Mouse (Mus musculus) adrenal gland, adult 2 months (tissue): Measurements from ENCODE around the gene Slc39a12. TPM values are rescaled to one million over a fixed set of nuclear protein-coding genes. Genes with fewer than 3 reads are reported as not detected.
A peak's percentile ranks its signal among the peaks of the same experiment; 100 is the strongest.

ENCODE experiments used
- DNase-seq: peaks from one replicate; pipeline ENCODE4 v3.0.0; 2021
- long read RNA-seq: library from polyadenylated mRNA; stranded (forward); transcript quantifications from one replicate; pipeline ENCODE4 v2.0.0, GENCODE M21; 2021
- polyA plus RNA-seq: library from polyadenylated mRNA; depleted of rRNA; stranded (reverse); fragments of >200 nt; gene quantifications from 2 replicates; pipeline ENCODE4 v1.2.3, GENCODE M21; 2012; rRNA removed
- total RNA-seq, 2 experiments: library from RNA; stranded (reverse); gene quantifications; 2 replicates each; pipeline ENCODE4 v1.2.3; 2021

Slc39a12 gene
- total RNA-seq, result under 1 TPM; 0.14 to 0.17 TPM
- not detected in 2 replicates for polyA plus RNA-seq
- long read RNA-seq, result 0 reads

- no peak for DNase-seq
Observed at GRCm38 (mm10) chr2:14388162-14388561, at the start of gene Slc39a12. Slc39a12 (plus strand) TSS chr2:14388316.

DNA sequence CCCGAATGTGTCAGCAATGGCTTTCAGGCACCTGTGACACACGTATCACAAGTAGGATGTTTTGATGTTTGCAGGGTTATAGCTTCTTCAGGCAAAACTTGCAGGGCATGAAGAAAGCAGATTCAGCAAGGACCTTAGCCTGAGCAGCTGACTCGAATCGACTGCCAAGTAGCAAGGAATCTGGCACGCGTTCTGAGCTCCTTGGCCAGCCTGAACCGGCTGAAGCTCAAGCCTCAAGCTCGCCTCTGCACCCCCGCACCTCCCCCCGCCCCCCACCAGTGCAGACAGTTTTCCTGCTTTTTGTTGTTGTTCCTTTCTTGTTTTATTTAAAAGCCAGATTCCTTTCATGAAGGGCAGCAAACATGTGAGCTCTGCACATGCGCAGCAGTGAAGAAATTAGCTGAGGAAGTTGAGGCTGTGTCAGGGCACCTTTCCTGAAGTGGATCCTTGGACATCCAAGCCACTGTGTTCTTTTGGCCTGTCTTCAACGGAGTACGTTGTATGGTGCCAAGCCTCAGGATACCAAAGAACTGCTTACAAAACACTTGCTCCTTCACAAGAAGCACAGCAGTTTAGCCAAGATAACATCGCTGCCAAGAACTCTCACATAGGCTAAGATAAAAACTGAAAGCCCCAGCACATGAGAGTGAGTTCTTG, 46.3 kb upstream of the Slc39a12 start:
- DNase-seq, result peak; percentile 76

DNA sequence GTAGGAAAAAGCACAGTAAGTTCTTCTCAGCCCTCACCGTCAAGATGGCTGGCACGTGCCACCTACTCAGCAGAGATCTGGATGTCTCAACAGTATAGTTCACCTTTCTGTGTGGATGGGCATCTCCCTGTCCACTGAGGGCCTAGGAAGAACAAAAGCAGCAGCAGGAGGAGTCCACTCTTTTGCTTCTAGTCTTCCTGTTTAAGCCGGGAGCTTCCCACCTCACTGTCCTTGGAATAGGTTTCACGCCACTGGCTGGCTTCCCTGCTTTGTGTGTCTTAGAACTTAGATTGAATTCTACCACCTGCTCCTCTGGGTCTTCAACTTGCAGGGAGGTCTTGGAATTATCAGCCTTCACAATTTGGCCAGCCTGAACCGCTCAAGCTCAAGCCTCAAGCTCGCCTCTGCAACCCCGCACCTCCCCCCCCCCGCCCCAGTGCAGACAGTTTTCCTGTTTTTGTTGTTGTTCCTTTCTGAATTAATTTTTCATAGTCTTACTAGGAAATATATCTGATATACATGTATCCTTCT, 45.7 kb upstream of the Slc39a12 start:
- DNase-seq, result no peak

DNA sequence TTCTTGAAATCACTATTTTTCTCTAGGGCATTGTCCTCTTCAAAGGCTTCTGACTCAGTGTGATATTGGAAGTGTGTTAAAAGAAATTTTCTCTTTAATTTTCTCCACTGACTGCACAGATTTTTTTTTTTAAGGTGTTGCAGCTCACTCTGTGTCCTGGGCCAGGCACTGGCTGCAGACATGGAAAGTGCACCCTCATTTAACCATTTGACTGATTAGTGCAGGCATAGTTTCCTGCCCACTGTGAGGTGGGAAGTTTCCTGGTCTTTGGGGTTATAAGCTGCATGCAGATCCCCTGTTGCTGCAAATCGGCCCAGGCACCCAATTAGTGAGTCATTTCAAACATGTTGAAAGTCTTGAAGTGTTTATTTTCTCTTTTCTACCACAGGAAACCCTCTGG, 740 bp downstream of the Slc39a12 start:
- no peak for DNase-seq

DNA sequence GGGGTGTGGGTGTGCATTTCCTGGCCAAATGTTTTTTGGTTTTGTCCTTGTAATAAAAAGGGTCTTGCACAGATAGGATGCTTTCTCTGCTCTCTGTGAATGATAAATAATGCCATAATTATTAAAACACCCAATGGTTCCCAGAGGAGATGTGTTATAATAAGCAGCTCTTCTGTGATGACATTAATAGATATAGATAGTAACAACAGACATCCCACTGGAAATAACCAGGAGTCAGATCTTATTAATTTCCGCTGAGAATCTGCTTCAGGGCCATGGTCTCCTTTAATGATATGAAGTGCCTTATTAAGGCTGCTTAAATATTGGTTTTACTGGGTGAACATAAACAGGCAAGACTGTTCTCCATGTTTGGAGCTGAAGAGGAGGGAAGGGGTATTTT, 2.8 kb downstream of the Slc39a12 start:
- no peak for DNase-seq

DNA sequence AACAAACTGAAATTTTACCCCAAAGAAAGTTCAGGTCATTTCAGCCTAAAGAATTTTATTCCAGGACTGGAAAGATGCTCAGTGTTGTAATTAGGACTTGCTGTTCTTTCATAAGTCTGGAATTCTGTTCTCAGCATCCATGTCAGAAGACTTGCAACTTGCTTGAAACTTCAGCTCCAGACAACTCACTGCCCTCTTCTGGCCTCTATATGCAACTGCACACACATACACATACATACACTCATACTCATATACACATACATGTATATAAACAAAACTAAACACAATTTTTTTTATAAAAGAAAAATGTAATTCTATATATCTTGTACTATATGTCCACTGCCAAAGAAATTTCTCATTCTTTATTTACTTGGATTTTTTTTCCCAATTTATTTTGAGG, 14.9 kb downstream of the Slc39a12 start:
- no peak for DNase-seq

DNA sequence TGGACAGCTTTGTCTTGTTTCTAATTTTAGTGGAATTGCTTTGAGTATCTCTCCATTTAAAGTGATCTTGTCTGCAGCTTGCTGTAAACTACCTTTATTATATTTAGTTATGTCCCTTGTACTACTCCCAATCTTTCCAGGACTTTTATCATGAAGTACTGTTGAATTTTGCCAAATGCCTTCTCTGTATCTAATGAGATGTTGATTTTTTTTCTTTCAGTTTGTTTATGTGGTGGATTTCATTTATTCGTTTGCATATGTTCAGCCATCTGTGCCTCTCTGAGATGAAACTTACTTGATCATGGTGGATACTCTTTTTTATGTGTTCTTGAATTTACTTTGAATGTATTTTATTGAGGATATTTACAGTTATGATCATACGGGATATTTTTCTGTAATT, 40.9 kb downstream of the Slc39a12 start:
- no peak for DNase-seq

GRCm38 (mm10) chr2:14447322-14447721, 59.2 kb downstream of the Slc39a12 start:
- DNase-seq, result no peak

DNA sequence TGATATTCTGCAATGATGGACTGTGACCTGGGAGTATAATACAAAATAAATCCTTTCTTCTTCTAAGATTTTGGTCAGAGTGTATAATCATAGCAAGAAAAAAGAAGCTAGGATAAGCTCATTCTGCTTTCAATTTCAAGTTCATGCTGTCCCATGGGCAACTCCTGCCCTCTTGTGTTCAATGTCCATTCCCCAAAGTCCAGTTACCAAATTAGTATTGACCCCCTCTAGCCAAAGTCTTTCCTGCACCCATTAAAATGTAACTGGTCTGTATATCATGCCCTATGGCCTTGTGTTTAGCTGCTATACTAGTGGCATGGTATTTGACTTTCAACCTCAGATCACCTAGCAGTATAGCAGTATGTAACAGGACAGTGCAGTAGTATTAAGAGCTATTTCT, 62.8 kb downstream of the Slc39a12 start:
- peak; percentile 19 for DNase-seq

DNA sequence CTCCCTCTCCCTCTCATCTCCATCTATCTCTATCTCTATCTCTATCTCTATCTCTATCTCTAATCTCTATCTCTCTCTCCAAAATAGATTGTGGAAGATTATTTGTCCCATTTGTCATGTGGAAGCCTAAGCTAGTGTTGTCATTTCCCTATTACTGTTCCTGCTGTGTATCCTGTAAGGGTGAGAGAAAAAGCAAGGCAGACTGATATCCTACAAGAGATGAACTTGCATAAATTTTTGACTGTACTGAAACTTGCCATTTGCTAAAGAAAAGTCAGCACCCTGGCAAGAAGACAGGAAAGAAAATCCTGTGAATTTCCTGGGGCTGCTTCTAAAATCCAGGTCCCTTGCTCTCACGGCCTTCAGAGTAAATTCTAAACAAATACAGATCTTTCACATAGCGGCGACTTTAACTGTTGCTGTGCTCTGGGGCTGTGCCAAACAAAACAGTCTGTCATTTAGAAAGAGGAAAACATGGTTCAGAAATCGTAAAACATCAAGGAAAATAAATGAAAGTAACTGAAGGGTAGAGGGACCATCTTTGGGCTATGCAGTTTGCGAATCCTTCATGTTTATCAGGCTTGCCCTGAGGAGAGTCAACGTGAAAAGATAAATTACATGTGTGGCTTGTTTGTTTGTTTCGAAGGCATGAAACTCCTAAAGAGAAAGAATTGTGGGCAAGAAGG, 67.0 kb downstream of the Slc39a12 start:
- peak; percentile 32 for DNase-seq

GRCm38 (mm10) chr2:14464438-14464837, 76.3 kb downstream of the Slc39a12 start:
- DNase-seq, result no peak

- DNase-seq, result peak; percentile 43
Observed at GRCm38 (mm10) chr2:14494132-14494531, 106.0 kb downstream of the Slc39a12 start.

GRCm38 (mm10) chr2:14496150-14496549, 108.0 kb downstream of the Slc39a12 start:
- peak; percentile 45 for DNase-seq

DNA sequence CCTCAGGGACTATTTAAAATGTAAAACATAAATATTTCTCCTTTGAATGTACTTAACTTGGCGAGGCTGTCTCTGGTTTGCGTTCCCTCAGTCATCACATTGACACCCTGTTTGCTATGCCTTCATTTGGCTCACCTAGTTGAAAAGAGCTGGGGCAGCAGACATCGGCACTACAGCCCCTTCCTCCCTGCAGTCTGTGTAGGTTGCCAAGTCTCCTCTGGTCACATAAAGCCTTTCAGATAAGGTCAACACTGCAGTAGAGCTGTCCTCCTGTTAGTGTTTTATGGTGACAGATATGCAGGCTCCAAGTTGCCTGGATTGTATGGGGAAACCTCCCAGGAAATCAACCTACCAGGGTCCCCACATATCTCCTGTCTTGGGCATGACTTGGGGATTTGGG, 114.4 kb downstream of the Slc39a12 start:
- no peak for DNase-seq

DNA sequence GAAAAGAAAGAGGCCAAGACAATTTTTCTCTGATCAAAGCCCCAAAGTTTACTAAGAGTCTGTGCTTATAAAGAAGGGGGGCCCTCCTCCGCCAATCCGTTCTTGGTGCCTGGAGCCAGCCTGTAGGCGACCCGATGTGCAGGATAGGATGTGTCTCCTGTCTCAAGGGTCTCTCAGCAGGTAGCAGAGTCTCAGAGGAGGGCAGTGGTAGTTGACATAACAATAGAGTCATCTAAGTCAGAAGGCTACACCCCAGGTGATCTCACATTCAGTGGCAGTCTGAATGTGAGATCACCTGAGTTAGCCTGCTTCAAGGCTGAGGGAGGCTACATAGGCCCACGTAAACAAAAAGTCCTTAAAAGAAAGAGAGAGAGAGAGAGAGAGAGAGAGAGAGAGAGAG, 130.1 kb downstream of the Slc39a12 start:
- no peak for DNase-seq

DNA sequence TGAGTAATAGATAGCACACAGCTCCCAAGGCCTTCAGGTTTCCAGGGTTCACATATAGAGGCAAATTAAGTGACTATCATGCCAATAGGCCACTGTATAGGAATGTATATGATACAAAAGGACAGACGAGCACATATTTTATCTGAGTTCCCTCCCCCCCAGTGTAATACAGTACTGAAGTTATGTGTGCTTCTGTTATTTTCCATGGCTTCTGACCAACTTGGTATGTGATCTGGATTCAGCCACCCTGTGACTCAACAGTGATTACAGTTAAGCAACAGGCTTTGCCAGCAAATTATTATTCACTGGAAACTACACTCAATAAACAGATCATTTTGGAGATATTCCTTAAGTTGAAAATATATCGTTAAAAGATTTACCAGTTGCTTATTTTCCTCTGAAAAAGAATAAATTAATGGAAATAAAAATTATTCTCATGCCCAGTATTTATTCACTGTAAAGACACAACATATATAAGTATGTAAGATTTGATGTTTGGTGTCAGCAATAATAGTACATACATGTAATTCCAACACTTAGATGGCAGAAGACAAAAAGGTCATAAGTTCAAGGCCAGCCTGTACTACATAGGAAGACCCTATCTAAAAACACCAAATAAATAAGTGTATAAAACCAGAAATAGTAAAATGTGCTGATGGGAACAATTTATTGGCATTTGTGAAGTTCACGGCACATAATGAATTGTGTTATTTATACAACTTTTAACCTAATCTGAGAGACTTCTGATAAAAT, 146.4 kb downstream of the Slc39a12 start:
- DNase-seq, result peak; percentile 64

DNA sequence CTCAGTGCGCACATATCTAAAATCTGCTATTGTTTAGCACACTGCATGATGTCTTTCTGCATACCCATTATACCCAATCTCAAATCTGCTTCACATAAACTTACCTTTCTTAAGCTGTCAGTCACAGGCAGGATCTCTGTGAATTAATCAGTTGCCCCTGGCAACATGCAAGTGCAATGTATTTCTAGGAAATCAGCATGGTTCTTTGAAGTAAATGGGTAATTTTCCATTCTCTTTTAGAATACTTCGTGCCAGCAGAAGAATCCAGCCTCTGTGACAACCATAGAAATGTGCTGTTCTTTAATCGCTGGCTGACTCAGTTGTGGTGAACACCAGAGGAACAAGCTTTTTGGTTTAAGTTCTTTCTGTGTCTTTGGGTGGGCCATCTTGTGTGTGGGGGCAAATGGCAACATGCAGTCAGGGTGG, 147.1 kb downstream of the Slc39a12 start:
- peak; percentile 33 for DNase-seq

- DNase-seq, result peak; percentile 24
Observed at GRCm38 (mm10) chr2:14537781-14538180, 149.7 kb downstream of the Slc39a12 start.

DNA sequence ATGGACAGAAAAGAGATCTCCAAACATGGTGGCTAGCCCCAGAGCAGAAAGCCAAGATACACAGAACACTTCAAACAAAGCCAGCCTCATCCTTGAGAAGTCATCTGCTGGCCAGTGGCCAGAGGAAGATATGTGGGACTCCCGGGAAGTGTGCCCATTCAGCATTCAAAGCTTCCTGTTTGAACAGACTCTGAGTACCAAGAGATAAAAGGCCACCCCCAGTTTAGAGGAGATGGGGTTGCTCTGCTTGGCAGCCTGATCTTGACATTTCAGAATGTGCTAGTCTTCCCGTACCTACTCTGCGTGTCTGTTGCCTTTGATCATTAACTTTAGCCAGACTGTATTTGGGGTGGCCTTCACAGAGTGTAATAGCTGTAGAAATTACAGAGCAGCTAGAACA, 155.2 kb downstream of the Slc39a12 start:
- peak; percentile 90 for DNase-seq

GRCm38 (mm10) chr2:14543773-14544172, 155.7 kb downstream of the Slc39a12 start:
- DNase-seq, result no peak
